Comparison of ENCODE assay signal across 11 mouse cellular contexts in genomic region chr11:88514151-88514926, GRCm38 (mm10).
A peak's percentile ranks its signal among the peaks of the same experiment; 100 is the strongest.
DNase-seq lines count a peak whose midpoint lies in the region; ATAC-seq lines count a peak whose summit lies in the region.
"Had no signal": no experiment of that assay in that cellular context is flagged by ENCODE, and none has a peak within 500 bp of the region (broad histone marks: within the 10 kb centered on the region; RNA-seq: fewer than 3 reads in every experiment).

No protein-coding gene starts in this region.

- ATAC-seq in kidney, embryonic 15.5 days (replicated peaks; ENCODE audit: low FRiP score), result no peak
- ATAC-seq: intestine, embryonic 15.5 days had no signal

- no peak overlapping the region for H3K27ac ChIP-seq in kidney, embryonic 15.5 days
- H3K27ac ChIP-seq: intestine, embryonic 15.5 days had no signal

- 76% methylated on average over 12 of the region's 12 CpGs for WGBS in kidney, embryonic 15.5 days

- no peaks in the 10 kb centered on the region for H3K36me3 ChIP-seq in kidney, embryonic 15.5 days
- H3K36me3 ChIP-seq: intestine, embryonic 15.5 days had no signal

- no peak overlapping the region for H3K4me2 ChIP-seq in kidney, embryonic 15.5 days
- H3K4me2 ChIP-seq: intestine, embryonic 15.5 days had no signal

- H3K27me3 ChIP-seq in kidney, embryonic 15.5 days, result no peaks in the 10 kb centered on the region
- H3K27me3 ChIP-seq: intestine, embryonic 15.5 days had no signal

- H3K4me3 ChIP-seq in kidney, embryonic 15.5 days (replicated peaks), result no peak overlapping the region
- H3K4me3 ChIP-seq: intestine, embryonic 15.5 days; megakaryocyte, embryonic 14.5 days had no signal

- H3K4me1 ChIP-seq in kidney, embryonic 15.5 days, result peaks cover 53% of the 10 kb centered on the region

- DNase-seq in kidney, adult 11 months, result peak; percentile 87
- DNase-seq in Muller cell, postnatal 12 days (ENCODE audit: inconsistent ontology term), result peak; percentile 97
- DNase-seq in fat pad, adult 2 months (ENCODE audit: extremely low read depth, low read depth, low spot score), result peak; percentile 74
- peak; percentile 55 for DNase-seq in kidney, postnatal 10 days
- no peak for DNase-seq in thymus, postnatal 10 days (ENCODE audit: low spot score in 2 of 2)
- DNase-seq in cerebellum, adult 8-10 months, result no peak
- DNase-seq: right cerebral cortex, adult 18-20 months; thymus, postnatal 14 days had no signal

- H3K9me3 ChIP-seq in kidney, embryonic 15.5 days (replicated peaks), result no peaks in the 10 kb centered on the region
- H3K9me3 ChIP-seq: intestine, embryonic 15.5 days; megakaryocyte, embryonic 14.5 days had no signal

- H3K9ac ChIP-seq in kidney, embryonic 15.5 days, result no peak overlapping the region
- H3K9ac ChIP-seq: intestine, embryonic 15.5 days had no signal

Comparison
In these comparisons a context has a peak if more than half of its experiments do, and no peak if none do; other contexts are left out.
1. DNase-seq: peak in kidney, adult 11 months (single experiment), Muller cell, postnatal 12 days (single experiment), fat pad, adult 2 months (single experiment) and kidney, postnatal 10 days (single experiment); none in thymus, postnatal 10 days (0 of 2) and cerebellum, adult 8-10 months (single experiment).